Mouse (Mus musculus): ENCODE results near the gene Liph. TPM values are rescaled to one million over a fixed set of nuclear protein-coding genes. Genes with fewer than 3 reads are reported as not detected.
"Not testable (repeated sequence)": the region's sequence is repeated elsewhere in the genome, so short reads cannot be mapped to it uniquely, and the experiment has no call there.

The Liph gene
- polyA plus RNA-seq, 1 experiment from 2014 or later = 0.41 TPM

- no peak for ATAC-seq (ENCODE audit: insufficient read depth, low FRiP score, low TSS enrichment)
- DNase-seq (ENCODE audit: low spot score) = no peak
- no peak overlapping the region for H3K27ac ChIP-seq (ENCODE audit: low read depth, low read length)
- 77% methylated on average over 3 of the region's 3 CpGs for WGBS
- no peak overlapping the region for H3K4me3 ChIP-seq (ENCODE audit: low read depth, low read length)
- no peaks in the 10 kb centered on the region for H3K4me1 ChIP-seq (ENCODE audit: control insufficient read depth, insufficient read depth, low read length)
- H3K9ac ChIP-seq (ENCODE audit: low read length) = no peak overlapping the region
- no peak overlapping the region for H3K4me2 ChIP-seq (ENCODE audit: low read depth)
- H3K36me3 ChIP-seq (ENCODE audit: control insufficient read depth, insufficient read depth, low read length) = no peaks in the 10 kb centered on the region
- no peaks in the 10 kb centered on the region for H3K27me3 ChIP-seq (ENCODE audit: control insufficient read depth, insufficient read depth, low read length)
- no peaks in the 10 kb centered on the region for H3K9me3 ChIP-seq (ENCODE audit: control insufficient read depth, low read length)
Measured at GRCm38 (mm10) chr16:21965576-21965975, 29.9 kb downstream of the Liph start.

- WGBS = 89% methylated on average over 12 of the region's 12 CpGs
- H3K9ac ChIP-seq (ENCODE audit: low read length) = no peak overlapping the region
- no peaks in the 10 kb centered on the region for H3K4me1 ChIP-seq (ENCODE audit: control insufficient read depth, insufficient read depth, low read length)
- DNase-seq (ENCODE audit: low spot score) (no peak), ATAC-seq (ENCODE audit: insufficient read depth, low FRiP score, low TSS enrichment) (no peak)
- no peaks in the 10 kb centered on the region for H3K9me3 ChIP-seq (ENCODE audit: control insufficient read depth, low read length)
- no peak overlapping the region for H3K4me3 ChIP-seq (ENCODE audit: low read depth, low read length)
- H3K27me3 ChIP-seq (ENCODE audit: control insufficient read depth, insufficient read depth, low read length) = no peaks in the 10 kb centered on the region
- H3K36me3 ChIP-seq (ENCODE audit: control insufficient read depth, insufficient read depth, low read length) = no peaks in the 10 kb centered on the region
- H3K27ac ChIP-seq (ENCODE audit: low read depth, low read length) = no peak overlapping the region
- no peak overlapping the region for H3K4me2 ChIP-seq (ENCODE audit: low read depth)
Measured at GRCm38 (mm10) chr16:21955591-21955990, 39.9 kb downstream of the Liph start.

- H3K27ac ChIP-seq (ENCODE audit: low read depth, low read length) = no peak within 1 kb of the TSS
- peak within 1 kb of the TSS; percentile 86 for H3K4me2 ChIP-seq (ENCODE audit: low read depth)
- peak within 1 kb of the TSS; percentile 65 for H3K4me3 ChIP-seq (ENCODE audit: low read depth, low read length)
- 2% methylated on average over 63 of the region's 63 CpGs for WGBS
- H3K9ac ChIP-seq (ENCODE audit: low read length) = peak within 1 kb of the TSS; percentile 80
- DNase-seq (ENCODE audit: low spot score) = peak; percentile 92
- no peaks in the 10 kb centered on the region for H3K36me3 ChIP-seq (ENCODE audit: control insufficient read depth, insufficient read depth, low read length)
- peak; percentile 95 for ATAC-seq (ENCODE audit: insufficient read depth, low FRiP score, low TSS enrichment)
- no peaks in the 10 kb centered on the region for H3K9me3 ChIP-seq (ENCODE audit: control insufficient read depth, low read length)
- H3K4me1 ChIP-seq (ENCODE audit: control insufficient read depth, insufficient read depth, low read length) = 0 out of 2 replicates have a peak, but pooled peaks cover 2% of the 10 kb centered on the region
- H3K27me3 ChIP-seq (ENCODE audit: control insufficient read depth, insufficient read depth, low read length) = no peaks in the 10 kb centered on the region
Measured at GRCm38 (mm10) chr16:21946761-21947715, 48.4 kb downstream of the Liph start, which contains the start of gene Tmem41a. TSS of gene Tmem41a (minus strand) at chr16:21947552.

- H3K36me3 ChIP-seq (ENCODE audit: control insufficient read depth, insufficient read depth, low read length) = peaks cover 2% of the 10 kb centered on the region
- H3K4me3 ChIP-seq (ENCODE audit: low read depth, low read length) = no peak overlapping the region
- no peaks in the 10 kb centered on the region for H3K9me3 ChIP-seq (ENCODE audit: control insufficient read depth, low read length)
- ATAC-seq (ENCODE audit: insufficient read depth, low FRiP score, low TSS enrichment) (no peak), DNase-seq (ENCODE audit: low spot score) (no peak)
- no peak overlapping the region for H3K4me2 ChIP-seq (ENCODE audit: low read depth)
- H3K9ac ChIP-seq (ENCODE audit: low read length) = no peak overlapping the region
- H3K4me1 ChIP-seq (ENCODE audit: control insufficient read depth, insufficient read depth, low read length) = no peaks in the 10 kb centered on the region
- H3K27ac ChIP-seq (ENCODE audit: low read depth, low read length) = no peak overlapping the region
- no peaks in the 10 kb centered on the region for H3K27me3 ChIP-seq (ENCODE audit: control insufficient read depth, insufficient read depth, low read length)
- WGBS = 64% methylated on average over 13 of the region's 13 CpGs
Measured at GRCm38 (mm10) chr16:21928471-21928870, 67.0 kb downstream of the Liph start.

GRCm38 (mm10) chr16:21916681-21917080, 78.8 kb downstream of the Liph start:
- WGBS = 68% methylated on average over 7 of the region's 7 CpGs
- H3K4me2 ChIP-seq (ENCODE audit: low read depth) = no peak overlapping the region
- no peaks in the 10 kb centered on the region for H3K27me3 ChIP-seq (ENCODE audit: control insufficient read depth, insufficient read depth, low read length)
- no peak for ATAC-seq (ENCODE audit: insufficient read depth, low FRiP score, low TSS enrichment)
- no peak overlapping the region for H3K9ac ChIP-seq (ENCODE audit: low read length)
- H3K4me1 ChIP-seq (ENCODE audit: control insufficient read depth, insufficient read depth, low read length) = no peaks in the 10 kb centered on the region
- no peak overlapping the region for H3K27ac ChIP-seq (ENCODE audit: low read depth, low read length)
- H3K36me3 ChIP-seq (ENCODE audit: control insufficient read depth, insufficient read depth, low read length) = no peaks in the 10 kb centered on the region; the same call in 1 of the 2 replicates
- H3K4me3 ChIP-seq (ENCODE audit: low read depth, low read length) = no peak overlapping the region
- peak; percentile 1 for DNase-seq (ENCODE audit: low spot score)
- H3K9me3 ChIP-seq (ENCODE audit: control insufficient read depth, low read length) = no peaks in the 10 kb centered on the region

- Histone ChIP-seq H3K9ac (ENCODE audit: low read length) (no peak overlapping the region), H3K36me3 (ENCODE audit: control insufficient read depth, insufficient read depth, low read length) (no peaks in the 10 kb centered on the region), H3K27me3 (ENCODE audit: control insufficient read depth, insufficient read depth, low read length) (no peaks in the 10 kb centered on the region), H3K9me3 (ENCODE audit: control insufficient read depth, low read length) (no peaks in the 10 kb centered on the region), H3K4me2 (ENCODE audit: low read depth) (no peak overlapping the region), H3K4me3 (ENCODE audit: low read depth, low read length) (no peak overlapping the region), H3K4me1 (ENCODE audit: control insufficient read depth, insufficient read depth, low read length) (no peaks in the 10 kb centered on the region), H3K27ac (ENCODE audit: low read depth, low read length) (no peak overlapping the region)
- ATAC-seq (ENCODE audit: insufficient read depth, low FRiP score, low TSS enrichment) (no peak), DNase-seq (ENCODE audit: low spot score) (peak; percentile 5)
- 94% methylated on average over 6 of the region's 6 CpGs for WGBS
Measured at GRCm38 (mm10) chr16:21913347-21913746, 82.1 kb downstream of the Liph start.

GRCm38 (mm10) chr16:21908906-21909305, 86.6 kb downstream of the Liph start:
- H3K27me3 ChIP-seq (ENCODE audit: control insufficient read depth, insufficient read depth, low read length); ATAC-seq (ENCODE audit: insufficient read depth, low FRiP score, low TSS enrichment); H3K36me3 ChIP-seq (ENCODE audit: control insufficient read depth, insufficient read depth, low read length); H3K27ac ChIP-seq (ENCODE audit: low read depth, low read length); H3K4me2 ChIP-seq (ENCODE audit: low read depth); DNase-seq (ENCODE audit: low spot score); H3K9ac ChIP-seq (ENCODE audit: low read length); H3K9me3 ChIP-seq (ENCODE audit: control insufficient read depth, low read length); H3K4me1 ChIP-seq (ENCODE audit: control insufficient read depth, insufficient read depth, low read length); H3K4me3 ChIP-seq (ENCODE audit: low read depth, low read length): not testable (repeated sequence)
- WGBS = 27% methylated on average over 6 of the region's 8 CpGs

- no peak for ATAC-seq (ENCODE audit: insufficient read depth, low FRiP score, low TSS enrichment)
- Histone ChIP-seq H3K27me3 (ENCODE audit: control insufficient read depth, insufficient read depth, low read length) (no peaks in the 10 kb centered on the region), H3K4me2 (ENCODE audit: low read depth) (no peak overlapping the region), H3K4me1 (ENCODE audit: control insufficient read depth, insufficient read depth, low read length) (no peaks in the 10 kb centered on the region), H3K9me3 (ENCODE audit: control insufficient read depth, low read length) (no peaks in the 10 kb centered on the region), H3K4me3 (ENCODE audit: low read depth, low read length) (no peak overlapping the region), H3K27ac (ENCODE audit: low read depth, low read length) (no peak overlapping the region), H3K9ac (ENCODE audit: low read length) (no peak overlapping the region), H3K36me3 (ENCODE audit: control insufficient read depth, insufficient read depth, low read length) (no peaks in the 10 kb centered on the region)
- WGBS = 88% methylated on average over 6 of the region's 6 CpGs
- no peak for DNase-seq (ENCODE audit: low spot score)
Measured at GRCm38 (mm10) chr16:21906902-21907301, 88.6 kb downstream of the Liph start.

GRCm38 (mm10) chr16:21905996-21906395, 89.5 kb downstream of the Liph start:
- 88% methylated on average over 7 of the region's 7 CpGs for WGBS
- ATAC-seq (ENCODE audit: insufficient read depth, low FRiP score, low TSS enrichment) = no peak
- DNase-seq (ENCODE audit: low spot score) = no peak
- Histone ChIP-seq H3K27me3 (ENCODE audit: control insufficient read depth, insufficient read depth, low read length) (no peaks in the 10 kb centered on the region), H3K36me3 (ENCODE audit: control insufficient read depth, insufficient read depth, low read length) (no peaks in the 10 kb centered on the region), H3K4me2 (ENCODE audit: low read depth) (no peak overlapping the region), H3K9ac (ENCODE audit: low read length) (no peak overlapping the region), H3K4me1 (ENCODE audit: control insufficient read depth, insufficient read depth, low read length) (no peaks in the 10 kb centered on the region), H3K4me3 (ENCODE audit: low read depth, low read length) (no peak overlapping the region), H3K9me3 (ENCODE audit: control insufficient read depth, low read length) (no peaks in the 10 kb centered on the region), H3K27ac (ENCODE audit: low read depth, low read length) (no peak overlapping the region)

Measured in neural tube, embryonic 11.5 days (tissue).